Mouse (Mus musculus) lung, adult 2 months (tissue): ENCODE results near the gene Cuta. TPM values are rescaled to one million over a fixed set of nuclear protein-coding genes. Genes with fewer than 3 reads are reported as not detected.

Experiments
- DNase-seq: peaks from one replicate; pipeline ENCODE4 v3.0.0; 2022
- H3K4me1 ChIP-seq: fragments of 200-500 bp; 2 replicates; pipeline ENCODE4 v1.6.1; 2011; ENCODE audit warnings: low read length; ENCODE audit not compliant: control insufficient read depth, insufficient read depth
- H3K4me3 ChIP-seq: fragments of 200-500 bp; replicated peaks from 2 replicates; pipeline ENCODE3; 2011; ENCODE audit warnings: low read depth, mild to moderate bottlenecking, control low read depth, low read length; ENCODE audit errors: extremely low read depth
- CTCF ChIP-seq: fragments of 200-500 bp; IDR thresholded peaks from 2 replicates; pipeline ENCODE4 v1.5.1; 2011; ENCODE audit warnings: mild to moderate bottlenecking, low read length, control low read depth; ENCODE audit not compliant: insufficient read depth
- POLR2A ChIP-seq: fragments of 200-500 bp; IDR thresholded peaks from 2 replicates; pipeline ENCODE4 v1.6.1; 2011; ENCODE audit warnings: low read depth, mild to moderate bottlenecking, control low read depth, low read length, borderline replicate concordance; ENCODE audit errors: extremely low read depth
- WGBS: fragments of 180-500 bp; shearing (Covaris S2); methylation state at CpG from one replicate; pipeline ENCODE4 v1.1.7; 2018; 5-methylcytosine and 5-hydroxymethylcytosine counted together
- polyA plus RNA-seq: library from polyadenylated mRNA; depleted of rRNA; stranded (reverse); fragments of >200 nt; gene quantifications from 2 replicates; pipeline ENCODE4 v1.2.3, GENCODE M21; 2012

Cuta gene
- polyA plus RNA-seq, 1 experiment, result 129 TPM

DNA sequence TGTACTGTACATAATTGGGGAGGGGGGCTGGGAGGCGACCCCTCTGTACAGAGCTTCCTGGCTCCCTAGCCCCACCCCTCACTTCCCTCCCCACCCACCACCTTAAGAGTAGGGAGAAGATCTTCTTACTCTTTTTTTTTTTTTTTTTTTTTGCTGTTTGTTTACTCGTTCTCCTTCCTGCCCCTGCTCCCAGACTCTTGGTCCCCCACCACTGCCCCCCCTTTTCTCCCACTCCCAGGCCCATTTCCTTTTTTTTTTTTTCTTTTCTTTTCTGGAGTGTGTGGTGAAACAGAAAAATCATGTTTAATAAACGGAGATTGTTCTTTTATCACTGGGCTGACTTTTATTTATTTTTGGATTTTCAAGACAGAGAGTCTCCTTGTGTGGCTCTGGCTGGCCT, 32.7 kb upstream of the Cuta start:
- TF ChIP-seq POLR2A (no peak), CTCF (no peak)
- WGBS, result 0% methylated on average over 3 of the region's 3 CpGs
- peak overlapping the region; percentile 99 for H3K4me3 ChIP-seq
- no peak for DNase-seq
- H3K4me1 ChIP-seq, result peaks cover 3% of the 10 kb centered on the region

DNA sequence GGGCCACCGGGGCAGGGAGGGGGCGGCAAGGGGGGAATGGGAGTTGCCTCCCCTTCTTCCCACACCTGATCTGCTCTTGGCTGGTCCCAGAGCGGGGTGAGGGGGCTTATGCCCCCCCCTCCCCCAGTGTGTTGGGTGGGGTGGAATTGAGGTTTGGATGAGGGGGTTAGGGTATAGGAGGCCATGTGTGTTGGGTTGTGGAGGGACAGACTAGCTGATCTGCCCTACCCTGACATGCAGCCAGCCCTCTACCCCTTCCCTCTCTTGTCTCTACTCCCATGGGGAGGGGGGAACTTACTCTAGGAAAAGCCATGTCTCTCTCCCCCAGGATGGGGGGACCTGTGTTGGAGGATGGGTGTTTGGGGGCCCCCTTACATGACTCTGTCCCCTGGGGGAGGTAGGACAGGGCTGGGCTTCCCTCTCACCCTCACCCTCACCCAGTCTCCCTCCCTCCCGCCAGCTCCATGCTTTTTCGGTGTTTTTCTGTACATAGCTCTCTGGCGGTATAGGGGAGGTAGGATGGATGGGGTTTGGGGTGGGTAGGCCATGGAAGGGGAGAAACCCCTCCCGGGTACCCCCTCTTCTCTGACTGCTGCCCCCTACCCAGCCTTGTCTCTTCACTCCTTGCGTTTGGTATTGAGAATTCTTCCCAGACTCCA, 32.0 kb upstream of the Cuta start:
- H3K4me3 ChIP-seq, result no peak overlapping the region
- peaks cover 3% of the 10 kb centered on the region for H3K4me1 ChIP-seq
- 54% methylated on average over 8 of the region's 8 CpGs for WGBS
- no peak for DNase-seq
- no peak for TF ChIP-seq CTCF
- no peak for TF ChIP-seq POLR2A

DNA sequence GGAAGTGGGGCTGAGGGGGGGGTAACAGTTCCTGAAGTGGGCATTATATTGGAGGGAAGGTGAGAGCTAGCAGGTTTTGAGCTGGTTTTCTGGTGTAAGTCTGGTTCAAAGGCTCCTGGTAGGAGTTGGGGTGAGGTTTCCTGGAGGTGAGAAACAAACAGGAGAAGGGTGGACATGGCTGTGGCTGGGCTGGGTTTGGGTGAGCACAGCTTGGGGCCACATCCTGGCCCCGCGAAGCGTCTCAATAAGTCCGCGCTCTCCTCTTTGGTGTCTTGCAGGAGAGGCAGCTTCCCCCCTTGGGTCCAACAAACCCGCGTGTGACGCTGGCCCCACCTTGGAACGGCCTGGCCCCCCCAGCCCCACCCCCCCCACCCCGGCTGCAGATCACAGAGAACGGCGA, 30.9 kb upstream of the Cuta start:
- DNase-seq, result no peak
- H3K4me1 ChIP-seq, result peaks cover 3% of the 10 kb centered on the region
- no peak overlapping the region for H3K4me3 ChIP-seq
- TF ChIP-seq CTCF (no peak), POLR2A (no peak)
- 51% methylated on average over 12 of the region's 12 CpGs for WGBS

GRCm38 (mm10) chr17:26969257-26969656, 29.9 kb upstream of the Cuta start:
- no peak for DNase-seq
- no peak overlapping the region for H3K4me3 ChIP-seq
- peaks cover 3% of the 10 kb centered on the region for H3K4me1 ChIP-seq
- 71% methylated on average over 6 of the region's 6 CpGs for WGBS
- no peak for TF ChIP-seq POLR2A
- TF ChIP-seq CTCF, result no peak

DNA sequence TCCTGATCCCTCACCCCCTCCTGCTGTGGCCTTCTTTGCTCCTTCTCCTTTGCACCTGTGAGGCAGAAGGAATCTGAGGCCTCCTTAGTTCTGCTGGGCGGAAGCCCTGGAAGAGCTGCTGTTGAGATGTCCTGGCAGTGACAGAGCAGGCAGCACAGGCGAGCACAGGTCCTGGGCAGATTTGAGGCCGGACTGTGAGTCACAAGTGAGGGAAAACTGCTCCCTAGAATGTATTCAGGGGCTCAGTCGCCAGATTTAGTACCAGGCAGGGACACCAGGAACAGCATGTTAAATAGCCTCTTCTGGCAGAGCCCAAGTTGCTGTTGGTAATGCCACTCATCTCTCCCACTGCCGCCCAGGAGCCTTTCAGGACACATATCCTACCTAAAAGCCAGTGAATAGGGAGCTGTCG, 28.8 kb upstream of the Cuta start:
- 86% methylated on average over 6 of the region's 6 CpGs for WGBS
- TF ChIP-seq POLR2A (no peak), CTCF (no peak)
- no peak for DNase-seq
- Histone ChIP-seq H3K4me3 (no peak overlapping the region), H3K4me1 (no peaks in the 10 kb centered on the region)

DNA sequence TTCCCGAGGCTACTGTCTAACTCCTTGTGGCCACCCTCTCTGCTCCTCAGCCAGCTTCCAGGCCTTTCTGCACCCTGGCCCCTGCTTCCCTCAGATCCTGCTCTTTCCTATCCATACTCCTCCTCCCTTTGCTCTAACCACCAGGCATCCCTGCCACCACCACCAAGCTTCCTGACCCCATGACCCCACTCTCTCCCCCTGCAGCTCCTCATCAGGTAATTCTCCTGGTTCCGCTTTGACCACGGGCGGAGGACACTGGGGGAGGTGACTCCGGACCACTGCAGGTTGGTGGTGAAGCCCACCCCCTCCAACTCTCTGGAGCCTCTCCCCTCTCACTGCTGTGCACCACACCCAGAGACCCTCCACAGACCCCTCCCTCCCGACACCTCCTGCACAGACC, 28.1 kb upstream of the Cuta start:
- no peak overlapping the region for H3K4me3 ChIP-seq
- WGBS, result 91% methylated on average over 6 of the region's 6 CpGs
- DNase-seq, result no peak
- no peak for TF ChIP-seq POLR2A
- no peak for TF ChIP-seq CTCF
- no peaks in the 10 kb centered on the region for H3K4me1 ChIP-seq

DNA sequence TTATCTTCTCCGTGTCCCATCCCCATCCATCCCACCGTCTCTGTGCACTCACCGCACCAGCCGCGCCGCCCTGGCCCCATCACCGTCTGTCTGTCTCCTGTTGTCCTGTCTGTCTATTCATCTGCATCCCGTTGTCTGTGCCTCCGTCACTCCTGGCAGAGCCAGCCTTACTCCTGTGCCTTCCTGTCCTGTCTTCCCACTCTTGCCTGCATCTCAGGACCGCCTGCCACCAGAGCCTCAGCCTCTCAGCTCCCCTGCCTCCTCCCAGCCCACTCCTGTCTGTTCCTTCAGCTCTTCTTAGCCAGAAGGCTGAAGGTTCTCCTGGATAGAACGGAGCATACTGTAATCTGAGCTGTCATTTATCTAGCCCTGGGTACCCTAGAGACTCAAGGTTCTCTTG, 27.6 kb upstream of the Cuta start:
- DNase-seq, result no peak
- no peaks in the 10 kb centered on the region for H3K4me1 ChIP-seq
- H3K4me3 ChIP-seq, result no peak overlapping the region
- 91% methylated on average over 11 of the region's 11 CpGs for WGBS
- TF ChIP-seq CTCF, result no peak
- no peak for TF ChIP-seq POLR2A

GRCm38 (mm10) chr17:26961572-26962240, 22.3 kb upstream of the Cuta start:
- Histone ChIP-seq H3K4me3 (no peak overlapping the region), H3K4me1 (no peaks in the 10 kb centered on the region)
- DNase-seq, result no peak
- TF ChIP-seq CTCF (no peak), POLR2A (no peak)
- WGBS, result 86% methylated on average over 19 of the region's 21 CpGs

DNA sequence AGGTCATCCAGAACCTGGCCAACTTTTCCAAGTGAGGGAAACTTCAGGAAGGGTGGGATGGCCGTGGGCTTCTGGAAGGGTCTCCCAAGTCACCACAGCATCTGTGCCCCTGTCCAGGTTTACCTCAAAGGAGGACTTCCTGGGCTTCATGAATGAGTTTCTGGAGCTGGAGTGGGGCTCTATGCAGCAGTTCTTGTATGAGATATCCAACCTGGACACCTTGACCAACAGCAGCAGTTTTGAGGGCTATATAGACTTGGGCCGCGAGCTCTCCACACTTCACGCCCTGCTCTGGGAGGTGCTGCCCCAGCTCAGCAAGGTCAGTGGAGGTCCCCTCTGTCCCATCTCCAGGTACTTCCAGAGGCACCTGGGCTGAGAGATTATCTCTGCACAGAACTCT, 20.4 kb upstream of the Cuta start:
- H3K4me3 ChIP-seq, result no peak overlapping the region
- 90% methylated on average over 4 of the region's 4 CpGs for WGBS

GRCm38 (mm10) chr17:26958880-26959279, 19.5 kb upstream of the Cuta start:
- 67% methylated on average over 5 of the region's 5 CpGs for WGBS
- no peak for DNase-seq
- no peak overlapping the region for H3K4me3 ChIP-seq
- no peak for TF ChIP-seq POLR2A
- TF ChIP-seq CTCF, result no peak
- H3K4me1 ChIP-seq, result no peaks in the 10 kb centered on the region

More for the DNA sequence above, 20.4 kb upstream of the Cuta start:
- no peak for TF ChIP-seq CTCF
- TF ChIP-seq POLR2A, result no peak
- H3K4me1 ChIP-seq, result no peaks in the 10 kb centered on the region
- no peak for DNase-seq
